Mouse (Mus musculus): ENCODE measurements around the gene Bach2.

DNA sequence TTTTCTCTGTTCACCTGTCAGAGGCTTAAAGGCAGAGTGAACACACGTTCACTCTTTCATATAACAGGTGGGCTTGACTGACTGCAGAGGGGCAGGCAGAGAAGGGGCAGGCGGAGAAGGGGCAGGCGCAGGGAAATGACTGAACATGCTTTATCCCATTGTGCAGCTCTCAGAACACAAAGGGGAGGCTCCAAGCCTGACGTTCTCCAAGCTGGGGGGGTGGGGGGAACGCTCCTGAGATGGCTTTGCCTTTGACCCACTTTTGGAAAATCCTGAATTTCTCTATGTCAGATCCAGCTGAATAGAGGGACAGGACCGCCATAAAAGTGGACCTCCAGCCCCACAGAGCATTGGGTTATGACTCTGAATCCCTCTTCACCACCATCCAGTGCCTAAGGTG, 194.3 kb downstream of the Bach2 start:
- TF ChIP-seq CTCF (IDR thresholded peaks at IDR 0.05; ENCODE audit: control insufficient read depth, insufficient read depth, low read length) = no peak
- TF ChIP-seq POLR2A (IDR thresholded peaks at IDR 0.05; ENCODE audit: borderline replicate concordance, control insufficient read depth, low read depth, low read length) = no peak
